Mouse (Mus musculus): ENCODE results near the gene Ccdc86.

GRCm38 (mm10) chr19:10921058-10921457 is 28.0 kb downstream of the Ccdc86 start:
- TF ChIP-seq POLR2A (IDR thresholded peaks at IDR 0.05; ENCODE audit: low read depth, low read length) (no peak), CTCF (IDR thresholded peaks at IDR 0.05; ENCODE audit: extremely low read depth, insufficient read length, insufficient replicate concordance, low read depth, low read length) (no peak)

Measured in small intestine, adult 2 months (tissue).